Mouse (Mus musculus): Measurements from ENCODE around the gene Acmsd.
"Not testable (repeated sequence)": the region's sequence is repeated elsewhere in the genome, so short reads cannot be mapped to it uniquely, and the experiment has no call there.

Gene Acmsd

DNA sequence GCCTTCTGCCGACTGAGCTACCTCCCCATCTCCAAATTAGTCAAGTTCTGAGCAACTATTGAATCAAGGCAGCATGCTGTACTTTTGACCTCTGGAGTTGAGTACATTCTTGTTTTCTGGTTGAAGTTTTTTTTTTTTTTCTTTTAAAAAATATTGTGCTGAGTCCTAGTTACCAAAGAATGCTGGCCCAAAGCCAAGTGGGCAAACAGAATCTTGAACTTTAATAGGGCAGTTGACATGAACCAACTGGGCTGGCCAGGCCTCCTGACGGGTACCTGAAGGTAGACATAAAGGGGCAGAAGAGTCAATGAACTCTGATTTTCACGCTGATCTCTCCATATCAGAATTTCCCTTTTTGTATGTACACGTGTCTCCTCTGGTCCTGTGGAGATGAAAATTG, at the start of gene Acmsd:
TSS of gene Acmsd (plus strand) at position 318 of the 400 bp plus-strand sequence.
- peak; percentile 29 for DNase-seq (ENCODE audit: low spot score)

DNA sequence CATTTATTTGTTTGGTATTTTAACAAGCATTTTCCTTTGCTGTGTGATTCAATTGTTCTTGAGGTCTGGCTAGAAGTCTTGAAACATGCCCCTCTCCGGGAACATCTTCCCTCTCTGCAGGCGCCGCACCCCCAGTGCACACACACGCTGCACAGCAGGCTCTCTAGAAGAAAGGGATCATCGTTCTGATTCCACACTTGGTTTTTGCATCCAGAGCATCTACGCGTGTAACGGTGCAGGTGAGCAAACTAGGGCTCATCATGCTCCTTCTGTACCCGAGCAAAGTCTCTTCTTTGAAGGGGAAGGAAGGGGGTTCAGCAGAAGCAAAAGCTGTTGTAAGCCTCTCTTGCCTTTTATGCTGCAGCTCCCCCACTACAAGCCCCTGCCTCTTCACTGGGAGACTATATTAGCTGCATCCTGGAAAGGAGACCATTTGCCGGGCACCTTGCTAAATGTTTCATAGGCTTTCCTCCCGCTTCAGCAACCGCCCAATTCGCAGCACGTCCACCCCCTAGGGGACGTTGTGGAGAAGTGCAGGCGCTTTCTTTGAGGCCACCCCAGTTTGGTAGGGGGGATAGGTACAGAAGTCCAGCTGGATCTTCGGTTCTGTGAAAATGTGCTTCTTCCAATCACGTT, 49.6 kb upstream of the Acmsd start, which contains the start of gene Tmem163:
TSS of gene Tmem163 (minus strand) at position 51 of the 636 bp plus-strand sequence.
- DNase-seq (ENCODE audit: low spot score): no peak

DNA sequence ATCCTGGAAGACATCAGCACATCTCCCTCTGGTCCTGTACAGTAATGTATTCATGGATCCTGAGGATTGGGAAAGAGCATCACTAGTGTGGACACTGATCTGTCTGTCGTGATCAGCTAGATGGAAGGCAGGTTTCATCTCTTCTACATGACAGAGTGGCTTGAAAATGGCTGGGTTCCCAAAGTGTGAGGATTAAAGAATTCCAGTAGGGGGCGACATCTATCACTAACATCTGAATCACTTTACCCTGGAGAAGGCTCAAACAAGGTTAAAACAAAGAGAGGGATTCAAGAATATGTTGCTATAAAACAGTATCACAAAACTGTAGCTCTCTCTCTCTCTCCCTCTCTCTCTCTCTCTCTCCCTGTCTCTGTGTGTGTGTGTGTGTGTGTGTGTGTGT, 32.7 kb upstream of the Acmsd start:
- no peak for DNase-seq (ENCODE audit: low spot score)

DNA sequence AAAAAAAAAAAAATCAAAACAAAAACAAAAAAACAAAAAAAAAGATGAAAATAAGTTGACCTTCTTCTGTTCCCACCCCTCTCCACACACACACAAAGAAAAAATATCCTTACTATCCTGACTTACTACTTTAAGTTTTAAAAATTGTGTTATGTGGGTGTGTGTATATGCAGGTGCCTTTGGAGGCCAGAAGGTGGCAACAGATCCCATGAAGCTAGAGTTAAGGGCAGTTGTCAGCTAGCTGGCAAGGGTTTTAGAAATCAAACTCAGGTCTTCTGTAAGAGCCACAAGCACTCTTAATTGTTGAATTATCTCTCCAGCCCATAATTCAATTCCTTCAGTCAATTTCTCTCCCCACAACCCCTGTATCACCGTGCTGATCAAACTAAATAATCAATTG, 27.0 kb upstream of the Acmsd start:
- no peak for DNase-seq (ENCODE audit: low spot score)

DNA sequence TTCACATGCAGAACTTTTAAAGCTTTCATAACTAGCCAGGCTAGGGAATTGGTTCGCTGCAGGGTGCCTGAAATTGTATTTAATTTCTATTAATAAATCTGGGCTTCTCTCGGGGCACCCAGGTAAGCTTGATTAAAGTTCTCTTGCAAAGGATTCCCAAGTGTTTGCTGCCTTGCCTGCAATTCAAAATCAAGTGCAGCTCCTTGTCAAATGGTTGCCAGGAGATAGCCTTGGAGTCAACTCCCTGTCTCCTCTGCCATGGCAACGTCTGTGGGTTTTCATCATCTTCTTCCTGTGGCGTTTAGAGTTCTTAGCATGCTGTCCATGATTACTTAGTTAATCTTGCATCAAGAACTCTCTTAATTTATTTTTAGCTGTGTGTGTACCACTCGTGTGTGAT, 22.9 kb upstream of the Acmsd start:
- DNase-seq (ENCODE audit: low spot score): no peak

DNA sequence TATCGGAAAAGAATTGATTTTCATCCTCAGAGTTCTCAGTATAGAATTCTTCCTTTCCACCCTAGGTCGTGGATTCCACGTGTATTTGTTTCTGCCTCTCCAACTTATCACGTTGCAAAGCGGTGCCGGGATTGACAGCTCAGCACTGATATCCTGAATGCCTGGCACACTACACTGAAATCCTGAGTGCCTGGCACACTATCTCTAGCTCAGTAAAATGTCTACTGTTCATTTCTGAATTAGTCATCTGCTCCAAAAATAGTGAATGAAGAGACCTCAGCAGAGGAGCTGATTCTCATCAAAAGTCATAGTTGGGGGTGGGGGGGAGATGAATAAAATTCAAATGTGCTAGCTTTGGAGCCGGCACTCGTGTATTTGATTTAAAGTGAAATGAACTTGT, 12.8 kb upstream of the Acmsd start:
- no peak for DNase-seq (ENCODE audit: low spot score)

DNA sequence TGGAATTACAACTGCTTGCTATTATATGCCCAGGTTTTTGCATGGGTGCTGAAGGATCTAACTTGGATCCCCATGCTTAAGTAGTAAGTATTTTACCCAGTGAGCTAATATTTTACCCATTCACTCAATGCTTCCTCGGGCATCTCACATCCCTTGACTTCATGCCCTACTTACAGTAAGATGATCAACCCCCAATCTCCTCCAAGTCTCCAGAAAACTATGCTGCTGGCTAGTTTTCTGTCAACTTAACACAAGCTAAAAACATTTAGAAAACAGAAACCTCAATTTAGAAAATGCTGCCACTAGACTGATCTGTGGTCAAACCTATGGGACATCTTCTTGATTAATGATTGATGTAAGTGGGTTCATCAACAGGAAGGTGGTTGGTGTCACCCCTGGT, 10.9 kb upstream of the Acmsd start:
- DNase-seq (ENCODE audit: low spot score): no peak

DNA sequence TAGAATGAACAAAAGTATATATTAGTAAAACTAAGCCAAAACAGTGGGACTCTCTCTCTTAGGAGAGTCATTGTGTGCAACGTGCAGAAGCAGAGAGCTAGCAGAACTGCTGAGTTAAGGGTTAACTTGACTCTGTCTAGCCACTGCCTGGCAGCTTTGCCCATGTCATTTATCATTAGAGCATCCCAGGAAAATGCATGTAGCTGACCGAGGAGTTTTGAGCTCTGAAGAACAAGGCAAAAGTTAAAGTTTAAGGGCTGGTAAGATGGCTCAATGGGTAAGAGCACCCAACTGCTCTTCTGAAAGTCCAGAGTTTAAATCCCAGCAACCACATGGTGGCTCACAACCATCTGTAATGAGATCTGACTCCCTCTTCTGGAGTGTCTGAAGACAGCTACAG, 5.6 kb upstream of the Acmsd start:
- no peak for DNase-seq (ENCODE audit: low spot score)

DNA sequence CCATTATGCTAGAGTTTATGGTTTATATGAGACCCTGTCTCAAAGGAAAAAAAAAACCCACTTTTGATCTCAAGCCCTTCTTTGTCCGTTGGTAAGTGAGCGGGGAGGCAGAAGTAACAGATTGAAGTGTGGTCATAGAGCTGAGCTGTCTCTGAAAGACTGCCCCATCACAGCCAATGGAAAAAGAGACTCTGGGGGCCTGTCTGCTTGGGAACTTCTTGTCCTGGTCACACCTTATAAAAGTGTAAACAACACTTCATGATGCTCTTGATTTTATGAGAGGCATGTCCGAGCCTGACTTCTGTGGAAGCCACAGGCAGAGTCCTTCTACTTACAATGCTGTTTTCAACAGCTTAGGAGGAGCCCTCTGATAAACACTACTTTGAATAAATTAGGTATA, 1.9 kb downstream of the Acmsd start:
- no peak for DNase-seq (ENCODE audit: low spot score)

DNA sequence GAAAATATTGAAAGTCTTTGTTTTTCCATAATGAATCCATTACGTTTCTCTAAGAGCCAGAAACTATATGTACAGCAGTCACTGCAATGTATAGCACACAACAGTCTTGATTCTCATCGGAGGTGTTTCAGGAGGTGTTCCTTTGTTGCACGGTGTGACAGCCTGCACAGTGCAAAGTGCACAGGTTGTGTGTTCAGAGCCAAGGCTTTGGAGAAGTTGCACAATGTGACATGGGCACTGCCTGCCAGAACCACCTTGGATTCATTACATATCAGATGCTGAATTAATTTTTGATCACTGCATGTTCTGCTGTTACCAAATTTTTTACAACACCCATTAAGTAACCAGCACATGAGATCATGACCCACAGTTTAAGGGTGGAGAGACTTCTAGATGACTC, 3.2 kb downstream of the Acmsd start:
- no peak for DNase-seq (ENCODE audit: low spot score)

DNA sequence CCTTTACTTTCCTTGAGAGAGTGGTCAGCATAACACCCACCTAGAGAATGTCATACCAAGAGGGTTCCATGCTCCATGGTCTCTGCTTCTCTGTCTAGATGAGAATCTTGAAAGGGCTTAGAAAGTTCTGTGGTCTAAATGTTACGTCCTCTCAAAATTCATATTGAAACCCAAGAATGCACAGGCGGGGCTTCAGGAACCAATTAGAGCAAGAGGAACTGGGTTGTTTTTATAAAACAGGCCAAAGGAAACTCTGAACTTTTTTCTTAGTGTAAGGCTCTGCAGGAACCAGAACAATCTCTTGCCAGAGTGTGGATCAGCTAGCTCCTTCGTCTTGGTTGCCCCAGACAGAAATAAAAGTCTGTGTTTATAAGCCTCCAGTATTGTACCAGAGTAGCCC, 3.6 kb downstream of the Acmsd start:
- no peak for DNase-seq (ENCODE audit: low spot score)

DNA sequence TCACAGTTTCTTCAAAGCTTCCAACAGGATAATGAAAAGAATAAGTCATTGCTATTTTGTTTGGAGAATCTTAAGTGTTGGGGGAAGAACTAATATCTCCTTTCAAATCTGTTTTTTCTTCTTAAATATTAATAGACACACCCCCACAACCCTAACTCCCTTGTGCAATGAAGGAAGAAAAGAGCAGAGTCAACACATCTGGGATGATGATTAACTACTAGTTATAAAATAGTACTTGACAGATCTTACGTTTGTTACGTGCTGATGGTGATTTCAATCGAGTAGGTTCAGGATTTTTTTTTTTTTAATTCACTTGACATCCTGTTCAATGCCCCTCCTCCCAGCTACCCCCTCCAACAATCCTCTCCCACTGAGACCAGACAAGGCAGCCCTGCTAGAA, 6.1 kb downstream of the Acmsd start:
- no peak for DNase-seq (ENCODE audit: low spot score)

DNA sequence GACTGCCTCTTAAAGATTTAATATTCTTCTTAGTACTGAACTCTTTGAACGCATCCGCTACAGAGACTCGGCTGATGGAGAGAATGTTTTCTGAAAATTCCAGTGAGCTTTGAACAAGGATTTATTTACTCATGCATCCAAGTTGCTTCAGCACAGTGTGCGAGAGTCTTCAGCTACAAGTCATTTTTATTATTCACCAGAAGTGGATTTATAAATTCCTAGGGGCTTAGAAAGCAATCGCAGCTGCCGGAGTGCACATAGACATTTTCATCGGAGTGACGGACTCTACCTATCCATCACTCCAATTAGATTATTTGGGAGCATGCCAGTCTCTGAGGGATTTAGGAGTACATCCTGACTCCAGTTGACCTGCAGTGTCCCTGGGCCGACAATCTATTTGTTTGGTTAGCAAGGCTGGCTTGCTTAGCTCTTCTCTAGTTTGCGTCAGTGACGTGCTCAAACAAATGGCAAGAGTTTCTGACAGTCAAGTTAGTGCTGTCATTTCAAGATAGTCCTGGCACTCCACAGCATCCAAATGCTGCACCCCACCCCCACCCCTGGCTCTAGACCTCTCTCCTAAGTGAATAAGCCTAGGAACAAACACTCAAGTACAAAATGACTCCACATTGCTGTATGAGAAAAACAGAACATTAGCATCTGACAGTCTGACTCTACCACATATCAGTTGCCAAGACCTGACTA, 21.3 kb downstream of the Acmsd start:
- DNase-seq (ENCODE audit: low spot score): no peak

DNA sequence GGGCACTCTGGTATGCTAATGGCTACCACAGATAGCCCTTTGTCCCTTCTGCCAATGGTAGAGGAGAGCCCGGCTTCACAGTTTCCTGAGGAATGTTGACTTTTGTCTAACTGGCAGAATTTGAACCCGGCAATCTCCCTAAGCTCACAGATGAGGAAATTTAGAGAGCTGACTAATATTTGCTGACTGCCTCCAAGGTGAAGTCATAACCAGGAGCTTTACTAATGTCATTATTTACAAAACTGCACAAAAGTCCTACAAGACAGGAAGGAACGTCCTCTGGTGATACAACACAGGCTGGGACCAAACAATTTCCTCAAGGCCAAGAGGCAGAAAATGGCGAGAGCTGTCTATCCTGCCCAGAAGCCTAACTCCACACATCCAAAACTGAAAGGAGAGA, 26.6 kb downstream of the Acmsd start:
- no peak for DNase-seq (ENCODE audit: low spot score)

DNA sequence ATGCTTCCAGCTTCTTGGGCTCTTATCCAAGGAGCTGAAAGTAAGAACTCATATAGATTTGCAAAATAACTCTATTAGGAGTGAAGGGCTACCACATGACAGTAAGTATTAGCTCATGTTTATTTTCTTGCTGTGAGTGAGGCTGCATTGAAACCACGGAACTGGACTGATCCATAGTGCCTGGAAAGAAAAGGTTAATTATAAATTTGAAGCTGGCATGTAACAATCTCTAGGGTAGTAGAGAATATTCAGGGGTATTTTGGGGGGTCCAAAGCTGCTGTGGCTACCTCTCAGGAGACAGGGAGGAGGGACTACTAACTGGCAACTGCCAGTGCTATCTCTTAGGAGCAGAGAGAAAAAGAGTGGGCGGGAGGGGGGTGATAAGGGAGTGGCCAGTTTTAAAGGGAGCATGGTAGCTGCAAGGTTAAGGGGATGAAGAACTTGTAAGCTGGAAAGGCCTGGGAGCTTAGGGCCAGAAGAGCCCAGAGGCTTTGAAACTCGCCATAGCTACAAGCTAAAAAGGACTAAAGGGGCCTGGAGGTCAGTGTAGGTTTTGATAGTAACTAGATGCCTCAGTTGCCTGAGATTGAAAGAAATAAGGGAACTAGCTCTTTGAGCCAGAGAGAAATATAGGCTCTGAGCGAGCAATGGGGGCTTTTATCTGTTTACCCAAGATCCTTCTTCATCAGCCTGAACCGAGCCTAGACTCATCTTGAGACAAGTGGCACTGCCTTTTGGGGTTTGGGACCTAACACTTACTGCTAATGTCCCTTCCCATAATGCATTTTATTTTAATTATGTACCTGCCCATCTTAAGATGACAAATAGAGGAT, 27.3 kb downstream of the Acmsd start:
- DNase-seq (ENCODE audit: low spot score): no peak

DNA sequence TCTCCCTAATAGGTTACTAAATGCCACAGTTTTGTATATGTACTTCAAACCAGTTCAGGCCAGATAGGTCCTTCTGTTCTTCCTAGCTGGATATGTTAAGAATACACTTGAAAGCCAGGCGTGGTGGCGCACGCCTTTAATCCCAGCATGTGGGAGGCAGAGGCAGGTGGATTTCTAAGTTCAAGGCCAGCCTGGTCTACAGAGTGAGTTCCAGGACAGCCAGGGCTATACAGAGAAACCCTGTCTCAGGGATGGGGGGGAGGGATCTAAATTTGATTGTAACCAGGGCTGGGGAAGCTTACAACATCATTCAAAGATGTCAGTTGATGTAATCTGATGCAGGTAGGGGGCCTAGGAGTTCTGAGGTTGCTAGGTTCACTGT, 27.9 kb downstream of the Acmsd start:
- DNase-seq (ENCODE audit: low spot score): not testable (repeated sequence)

DNA sequence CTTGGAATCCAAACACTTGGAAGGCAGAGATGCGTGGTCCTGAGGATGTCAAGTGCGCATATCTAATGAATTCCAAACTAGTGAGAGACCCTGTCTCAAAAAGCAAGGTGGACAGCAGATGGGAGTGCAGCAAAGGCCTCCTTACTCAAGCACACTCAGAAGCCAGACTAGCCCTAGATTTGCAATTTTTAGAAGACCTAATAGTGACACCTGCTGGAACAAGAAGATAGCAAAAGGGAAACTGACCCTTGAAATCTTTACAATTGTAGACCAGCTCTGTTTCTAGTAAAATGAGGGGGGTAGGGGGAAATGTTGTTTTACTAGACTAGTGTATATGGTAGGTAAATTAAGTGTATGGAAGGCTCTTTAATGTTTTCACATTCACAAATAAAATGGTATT, 36.3 kb downstream of the Acmsd start:
- DNase-seq (ENCODE audit: low spot score): peak; percentile 53

DNA sequence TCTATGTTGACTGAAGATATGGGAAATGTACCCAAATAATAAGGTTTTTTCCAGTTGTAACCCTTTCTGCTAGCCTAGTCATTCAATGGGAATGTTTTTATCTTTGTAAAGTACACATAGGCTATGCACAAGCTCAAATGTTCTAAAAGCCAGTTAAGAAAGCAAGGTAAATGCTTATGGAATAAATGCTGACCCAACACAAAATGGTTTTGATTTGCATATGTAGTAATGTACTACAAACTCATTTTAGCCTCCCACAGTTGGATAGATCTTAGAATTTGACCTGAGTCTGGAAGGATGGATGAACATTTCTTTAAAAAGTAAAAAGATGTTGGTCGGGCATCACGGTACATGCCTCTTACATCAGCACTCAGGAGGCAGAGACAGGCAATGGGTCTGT, 37.5 kb downstream of the Acmsd start:
- DNase-seq (ENCODE audit: low spot score): no peak

DNA sequence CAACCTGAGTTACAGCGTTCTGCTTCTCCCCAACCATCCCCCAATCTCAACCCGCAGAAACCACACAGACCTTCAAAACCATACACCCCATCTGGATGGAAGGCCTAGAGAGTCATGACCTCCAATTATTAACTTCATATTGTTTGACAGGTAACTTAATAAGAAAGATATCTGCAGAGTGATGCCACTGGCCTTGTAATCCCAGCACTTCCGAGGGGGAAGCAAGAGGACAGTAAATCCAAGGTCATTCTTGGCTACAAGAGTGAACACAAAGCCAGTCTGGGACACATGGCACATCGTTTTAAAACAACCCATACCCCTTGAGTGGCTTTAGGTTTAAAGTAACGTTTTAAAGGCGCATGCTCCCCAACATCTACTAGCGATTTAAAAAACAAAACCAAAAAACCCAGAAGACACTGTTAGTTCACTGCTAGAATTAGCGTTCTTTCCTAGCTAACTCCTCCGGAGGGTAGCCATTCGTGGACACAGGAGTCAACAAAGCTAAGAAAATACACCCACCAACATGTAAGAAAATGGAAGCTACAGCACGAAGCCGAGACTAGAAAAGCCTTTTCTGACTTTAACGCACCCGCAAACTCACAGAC, 44.1 kb downstream of the Acmsd start:
- DNase-seq (ENCODE audit: low spot score): no peak

DNA sequence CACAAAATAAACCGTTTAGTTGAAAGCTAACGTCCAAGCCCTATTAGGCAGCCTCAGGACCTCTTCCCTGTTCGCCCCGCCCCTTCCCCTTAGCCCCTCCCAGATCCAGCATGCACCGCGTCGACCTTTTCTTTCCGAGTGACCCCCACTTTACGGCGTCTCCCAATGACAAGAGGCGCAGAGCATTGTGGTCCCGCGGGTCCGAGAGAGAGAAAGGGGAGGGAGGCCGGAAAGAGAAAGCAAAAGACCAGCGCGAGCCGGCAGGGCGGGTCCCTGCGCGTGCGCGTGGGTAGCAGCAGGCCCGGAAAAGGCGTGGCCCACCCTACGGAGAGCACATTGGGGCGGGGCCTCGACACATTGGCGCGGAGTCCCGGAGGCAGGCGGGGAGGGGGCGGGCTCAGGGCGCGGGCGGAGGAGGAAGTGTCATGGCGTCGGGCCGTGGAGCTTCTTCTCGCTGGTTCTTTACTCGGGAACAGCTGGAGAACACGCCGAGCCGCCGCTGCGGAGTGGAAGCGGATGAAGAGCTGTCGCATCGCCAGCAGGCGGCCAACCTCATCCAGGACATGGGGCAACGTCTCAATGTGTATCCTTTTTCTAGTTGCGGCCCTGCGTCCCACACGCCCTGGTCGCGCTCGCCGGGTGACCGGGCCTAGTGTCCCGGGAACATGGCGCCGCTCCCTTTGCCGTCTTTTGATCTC, 44.7 kb downstream of the Acmsd start, which contains the start of gene Ccnt2:
TSS of gene Ccnt2 (plus strand) at position 362 of the 698 bp plus-strand sequence.
- peak; percentile 100 for DNase-seq (ENCODE audit: low spot score)

DNA sequence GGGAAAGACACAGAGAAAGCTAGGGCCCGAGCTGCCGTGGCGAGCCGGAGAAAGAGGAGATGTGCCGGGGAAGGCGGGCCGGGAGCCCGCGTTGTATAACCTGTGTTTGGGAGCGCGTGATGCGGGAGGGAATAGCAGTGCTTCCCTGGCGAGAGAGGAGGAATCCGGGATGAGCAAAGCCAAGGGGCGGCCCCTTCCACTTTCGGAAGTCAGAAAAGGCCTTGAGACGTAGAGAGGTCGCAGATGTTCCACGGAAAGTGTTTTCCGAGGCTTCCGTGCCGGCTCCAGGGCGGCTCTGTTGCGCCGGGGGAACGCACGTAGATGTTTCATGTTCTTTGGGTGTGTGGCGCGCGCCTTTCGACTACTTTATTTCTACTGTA, 45.3 kb downstream of the Acmsd start:
- peak; percentile 71 for DNase-seq (ENCODE audit: low spot score)

DNA sequence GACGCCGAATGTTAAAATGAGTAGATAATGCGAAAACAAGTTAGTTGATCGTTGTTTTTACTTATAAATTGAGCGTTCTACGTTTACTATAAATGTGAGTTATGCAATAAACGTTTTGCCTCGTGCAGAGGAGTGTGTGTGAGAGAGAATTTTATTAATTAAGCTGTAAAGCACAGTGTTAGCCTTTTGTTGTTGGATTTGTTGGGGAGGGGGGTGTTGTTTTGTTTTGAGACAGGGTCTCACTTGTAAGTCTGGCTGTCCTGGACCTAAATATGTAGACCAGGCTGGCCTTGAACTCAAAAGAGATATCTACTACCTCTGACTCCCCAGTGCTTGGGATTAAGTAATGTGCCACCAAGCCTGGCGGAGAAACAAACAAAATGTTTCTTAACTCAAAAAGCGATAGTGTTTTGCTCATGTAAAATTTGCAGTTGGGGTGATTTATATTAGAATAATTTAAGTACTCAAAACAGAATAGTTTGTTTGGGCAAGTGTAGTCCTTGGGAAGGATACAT, 46.0 kb downstream of the Acmsd start:
- peak; percentile 34 for DNase-seq (ENCODE audit: low spot score)
